Mouse (Mus musculus) heart, embryonic 14.5 days (tissue): Measurements from ENCODE around the gene Exo1. TPM values are rescaled to one million over a fixed set of nuclear protein-coding genes. Genes with fewer than 3 reads are reported as not detected.

Experiments
- ATAC-seq: fragments of 200-750 bp; cut with Nextera tagmentation; 2 replicates; pipeline ENCODE4 v1.8.0; 2017; ENCODE audit warnings: low read depth, moderate TSS enrichment; ENCODE audit not compliant: insufficient number of reproducible peaks, insufficient read depth, low FRiP score
- H3K27ac ChIP-seq, 2 experiments: fragments of 200-500 bp in 1 of 2; fragments of 300-500 bp in 1 of 2; sonication (generic) in 1 of 2; replicated peaks in 1 of 2; 2 replicates each; pipeline ENCODE4 v1.5.1; 2012 to 2014; ENCODE audit warnings: low read depth in 2 of 2, low read length in 2 of 2, control low read depth in 1 of 2, mild to moderate bottlenecking in 1 of 2, mixed read lengths in 1 of 2; ENCODE audit not compliant: control insufficient read depth in 1 of 2, insufficient read depth in 1 of 2
- H3K27me3 ChIP-seq: fragments of 300-500 bp; sonication (generic); 2 replicates; pipeline ENCODE4 v1.6.1; 2014; ENCODE audit warnings: mild to moderate bottlenecking, low read length, control low read depth; ENCODE audit not compliant: control insufficient read depth, insufficient read depth
- H3K36me3 ChIP-seq: fragments of 300-500 bp; sonication (generic); 2 replicates; pipeline ENCODE4 v1.6.1; 2014; ENCODE audit warnings: mild to moderate bottlenecking, control low read depth, low read length, mixed read lengths; ENCODE audit not compliant: control insufficient read depth, insufficient read depth
- H3K4me1 ChIP-seq, 2 experiments: fragments of 200-500 bp in 1 of 2; fragments of 300-500 bp in 1 of 2; sonication (generic) in 1 of 2; 2 replicates each; pipeline ENCODE4 v1.6.1; 2012 to 2014; ENCODE audit warnings: low read length in 2 of 2, control low read depth in 1 of 2, mixed read lengths in 1 of 2; ENCODE audit not compliant: control insufficient read depth in 2 of 2, insufficient read depth in 2 of 2
- H3K4me2 ChIP-seq: fragments of 300-500 bp; sonication (generic); 2 replicates; pipeline ENCODE4 v1.6.1; 2014; ENCODE audit warnings: mild to moderate bottlenecking, low read length
- H3K4me3 ChIP-seq, 2 experiments: fragments of 200-500 bp in 1 of 2; fragments of 300-500 bp in 1 of 2; sonication (generic) in 1 of 2; 2 replicates each; pipeline ENCODE4 v1.5.1; 2012 to 2014; ENCODE audit warnings: low read length in 2 of 2, mild to moderate bottlenecking in 2 of 2, control low read depth in 1 of 2, low read depth in 1 of 2, moderate library complexity in 1 of 2; ENCODE audit not compliant: control insufficient read depth in 1 of 2, insufficient read depth in 1 of 2
- H3K9ac ChIP-seq: fragments of 300-500 bp; sonication (generic); 2 replicates; pipeline ENCODE4 v1.6.1; 2014; ENCODE audit warnings: mild to moderate bottlenecking, low read length
- H3K9me3 ChIP-seq: fragments of 300-500 bp; sonication (generic); 2 replicates; pipeline ENCODE4 v1.6.1; 2016; ENCODE audit warnings: low read length, control low read depth; ENCODE audit not compliant: control insufficient read depth
- WGBS: fragments of 180-500 bp; shearing (Covaris S2); extraction: QIAGEN DNeasy Blood & Tissue Kit; methylation state at CpG from one replicate; pipeline ENCODE4 v1.1.7; 2014; 5-methylcytosine and 5-hydroxymethylcytosine counted together
- polyA plus RNA-seq: library from polyadenylated mRNA; unstranded; fragments of >200 nt; fragmentation: Nextera tagmentation; extraction: Ambion mirVana; gene quantifications from 2 replicates; pipeline ENCODE4 v1.2.1, GENCODE M21; 2014

The Exo1 gene
- polyA plus RNA-seq, 1 experiment from 2014 or later, result 25.7 TPM

DNA sequence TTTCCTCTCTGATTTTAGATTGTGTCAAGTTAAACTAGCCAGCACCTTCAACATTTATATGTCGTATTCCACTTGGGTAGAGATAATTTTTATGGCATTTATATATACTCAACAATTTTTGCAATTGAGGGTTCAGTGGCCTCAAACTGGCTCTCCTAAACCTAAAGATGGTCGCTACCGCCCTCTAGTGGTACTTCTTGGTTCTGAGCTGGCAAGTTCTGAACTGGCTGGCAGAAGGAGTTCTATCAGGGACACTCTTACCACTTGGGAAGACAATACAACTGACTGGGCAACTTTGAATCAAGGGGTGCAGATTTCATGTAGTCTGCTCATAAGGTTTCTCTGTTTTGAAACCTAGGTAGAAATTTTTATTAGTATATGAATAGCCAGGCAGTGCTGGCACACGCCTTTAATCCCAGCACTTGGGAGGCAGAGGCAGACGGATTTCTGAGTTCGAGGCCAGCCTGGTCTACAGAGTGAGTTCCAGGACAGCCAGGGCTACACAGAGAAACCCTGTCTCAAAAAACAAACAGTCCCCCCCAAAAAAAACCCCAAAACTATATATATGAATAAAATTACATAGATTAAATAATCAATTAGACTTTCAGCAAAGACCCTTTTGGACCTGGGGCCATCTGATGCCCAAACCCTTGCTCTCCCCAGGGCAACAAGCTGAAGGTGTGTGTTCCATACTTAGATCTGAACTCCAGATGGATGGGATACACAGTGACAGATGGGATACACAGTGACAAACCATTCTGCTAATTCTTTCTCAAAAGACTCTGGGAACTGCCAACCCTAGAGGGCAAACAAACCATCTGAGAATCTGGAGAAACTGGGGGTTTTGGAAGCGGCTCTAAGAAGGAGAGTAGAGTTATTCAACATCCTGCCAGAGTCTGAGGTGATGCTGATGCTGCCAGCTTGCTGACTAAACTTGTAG, 43.7 kb downstream of the Exo1 start:
- Histone ChIP-seq H3K4me1 (no peaks in the 10 kb centered on the region), H3K27ac (no peak overlapping the region), H3K4me3 (no peak overlapping the region), H3K9ac (no peak overlapping the region), H3K36me3 (no peaks in the 10 kb centered on the region), H3K4me2 (no peak overlapping the region), H3K9me3 (no peaks in the 10 kb centered on the region), H3K27me3 (no peaks in the 10 kb centered on the region)
- ATAC-seq, result no peak
- WGBS, result 45% methylated on average over 7 of the region's 7 CpGs

DNA sequence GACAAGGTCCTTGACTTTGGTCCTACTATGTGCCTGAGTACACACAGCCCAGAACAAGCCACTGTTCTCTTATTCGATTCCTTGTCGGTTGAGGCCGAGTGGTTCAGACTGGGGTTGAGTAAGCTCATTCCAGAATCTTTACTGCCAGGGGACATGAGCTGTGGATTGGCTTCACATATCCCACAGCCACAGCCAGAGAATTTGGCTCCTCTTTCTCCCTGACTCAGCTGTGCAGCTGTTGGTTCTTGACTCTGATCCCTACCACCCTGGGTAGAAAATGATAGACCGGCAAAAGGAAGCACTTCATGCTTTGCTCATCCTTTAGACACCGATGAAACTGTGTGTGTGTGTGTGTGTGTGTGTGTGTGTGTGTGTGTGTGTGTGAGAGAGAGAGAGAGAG, 51.0 kb downstream of the Exo1 start:
- 90% methylated on average over 5 of the region's 5 CpGs for WGBS
- no peak overlapping the region for H3K9ac ChIP-seq

GRCm38 (mm10) chr1:175936282-175936737, 55.9 kb downstream of the Exo1 start:
- Histone ChIP-seq H3K9me3 (no peaks in the 10 kb centered on the region), H3K9ac (peak overlapping the region; percentile 51; the same call in 1 of the 2 replicates), H3K27ac (no peak overlapping the region), H3K36me3 (no peaks in the 10 kb centered on the region), H3K4me3 (peak overlapping the region in 1 of 2 experiments; percentile 39; a peak in 1 of 4 replicates), H3K4me2 (peak overlapping the region; percentile 56), H3K4me1 (no peaks in the 10 kb centered on the region), H3K27me3 (peaks cover 3% of the 10 kb centered on the region; the same call in 1 of the 2 replicates)
- ATAC-seq, result no peak
- WGBS, result 7% methylated on average over 11 of the region's 11 CpGs

More for the DNA sequence above, 51.0 kb downstream of the Exo1 start:
- ATAC-seq, result no peak
- H3K9me3 ChIP-seq, result no peaks in the 10 kb centered on the region
- H3K27me3 ChIP-seq, result peaks cover 3% of the 10 kb centered on the region; the same call in 1 of the 2 replicates
- H3K27ac ChIP-seq, result no peak overlapping the region
- no peaks in the 10 kb centered on the region for H3K36me3 ChIP-seq
- peaks cover 0 to 4% of the 10 kb centered on the region in 2 experiments; a peak in 1 of 4 replicates for H3K4me1 ChIP-seq
- no peak overlapping the region for H3K4me3 ChIP-seq
- no peak overlapping the region for H3K4me2 ChIP-seq

DNA sequence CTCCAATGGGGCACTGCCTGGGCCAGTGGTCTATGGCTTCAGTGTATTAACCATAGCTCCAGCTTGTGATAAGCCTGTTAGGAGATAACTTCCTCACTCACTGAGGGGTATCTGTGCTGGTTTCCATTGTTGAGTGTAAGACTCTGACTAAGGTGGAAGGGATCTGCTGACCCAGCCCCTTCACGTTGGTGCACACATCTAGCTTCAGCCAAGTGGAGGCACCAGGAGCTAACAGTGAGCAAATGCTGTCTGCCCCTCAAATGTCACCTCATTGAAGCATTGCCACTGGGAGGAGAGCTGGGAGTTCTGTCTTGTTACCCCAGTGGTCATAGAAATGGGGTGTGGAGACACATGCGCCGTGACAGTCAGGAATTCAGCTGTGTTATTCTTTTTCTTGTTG, 58.4 kb downstream of the Exo1 start:
- no peak overlapping the region for H3K4me2 ChIP-seq
- no peak overlapping the region for H3K9ac ChIP-seq
- no peak overlapping the region for H3K27ac ChIP-seq
- 82% methylated on average over 3 of the region's 3 CpGs for WGBS
- H3K4me3 ChIP-seq, result no peak overlapping the region
- no peaks in the 10 kb centered on the region for H3K4me1 ChIP-seq
- H3K27me3 ChIP-seq, result peaks cover 3% of the 10 kb centered on the region; the same call in 1 of the 2 replicates
- no peaks in the 10 kb centered on the region for H3K36me3 ChIP-seq
- H3K9me3 ChIP-seq, result no peaks in the 10 kb centered on the region
- ATAC-seq, result no peak

DNA sequence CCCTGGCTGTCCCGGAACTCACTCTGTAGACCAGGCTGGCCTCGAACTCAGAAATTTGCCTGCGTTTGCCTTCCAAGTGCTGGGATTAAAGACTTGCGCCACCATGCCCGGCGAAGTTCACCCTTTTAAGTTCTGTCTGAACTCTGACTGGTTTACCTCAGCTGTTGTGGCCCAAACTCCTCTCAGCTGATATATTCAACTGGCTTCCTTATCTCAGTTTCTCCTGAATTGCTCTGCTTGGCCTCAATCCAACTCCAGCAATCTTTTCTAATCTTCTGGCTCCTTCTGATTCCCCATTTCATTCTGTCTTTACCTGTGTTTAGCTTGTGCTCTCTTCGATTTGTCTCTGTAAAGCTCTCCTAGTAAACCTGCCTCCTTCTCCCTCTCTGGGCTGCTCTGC, 62.8 kb downstream of the Exo1 start:
- H3K4me1 ChIP-seq, result no peaks in the 10 kb centered on the region
- H3K9ac ChIP-seq, result no peak overlapping the region
- 78% methylated on average over 7 of the region's 7 CpGs for WGBS
- no peak overlapping the region for H3K4me3 ChIP-seq
- no peak for ATAC-seq
- no peaks in the 10 kb centered on the region for H3K36me3 ChIP-seq
- no peak overlapping the region for H3K4me2 ChIP-seq
- H3K9me3 ChIP-seq, result no peaks in the 10 kb centered on the region; the same call in 1 of the 2 replicates
- no peak overlapping the region for H3K27ac ChIP-seq
- no peaks in the 10 kb centered on the region for H3K27me3 ChIP-seq

DNA sequence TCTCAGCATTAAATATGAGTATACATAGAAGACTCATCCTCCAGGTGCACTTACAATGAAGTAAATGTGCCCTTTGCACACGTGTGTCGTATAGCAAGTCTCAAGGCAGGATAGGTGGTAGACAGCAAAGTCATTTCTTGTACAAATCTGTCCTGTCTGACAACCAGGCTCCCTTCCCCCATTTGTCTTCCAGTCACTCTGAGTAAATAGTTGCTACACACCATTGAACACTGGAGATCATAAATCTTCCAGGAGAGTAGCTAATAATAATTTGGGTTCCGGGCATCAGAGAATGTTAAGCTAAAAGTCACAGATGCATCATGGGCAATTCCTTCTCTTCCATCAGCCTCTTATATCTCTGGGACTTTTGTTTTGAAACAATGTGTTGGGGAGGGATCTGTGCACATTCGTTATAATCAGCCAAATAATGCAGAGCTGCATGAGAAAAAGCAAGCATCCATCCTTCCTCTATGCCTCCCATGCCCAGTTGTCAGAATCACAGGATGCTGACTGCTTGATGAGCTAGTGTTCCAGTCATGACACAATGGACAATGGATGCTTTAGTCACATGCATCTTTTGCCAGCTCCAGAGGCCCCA, 66.4 kb downstream of the Exo1 start:
- H3K27me3 ChIP-seq, result no peaks in the 10 kb centered on the region
- ATAC-seq, result no peak
- H3K27ac ChIP-seq, result no peak overlapping the region
- H3K9me3 ChIP-seq, result no peaks in the 10 kb centered on the region; the same call in 1 of the 2 replicates
- H3K4me3 ChIP-seq, result no peak overlapping the region
- H3K9ac ChIP-seq, result no peak overlapping the region
- H3K4me2 ChIP-seq, result no peak overlapping the region
- WGBS, result 75% methylated on average over 4 of the region's 4 CpGs
- no peaks in the 10 kb centered on the region for H3K4me1 ChIP-seq
- no peaks in the 10 kb centered on the region for H3K36me3 ChIP-seq

GRCm38 (mm10) chr1:175950421-175950820, 70.0 kb downstream of the Exo1 start:
- H3K9ac ChIP-seq, result no peak overlapping the region

More at GRCm38 (mm10) chr1:175950421-175950820, 70.0 kb downstream of the Exo1 start:
- Histone ChIP-seq H3K27ac (no peak overlapping the region), H3K27me3 (no peaks in the 10 kb centered on the region), H3K36me3 (no peaks in the 10 kb centered on the region), H3K9me3 (no peaks in the 10 kb centered on the region; the same call in 1 of the 2 replicates), H3K4me2 (no peak overlapping the region), H3K4me1 (no peaks in the 10 kb centered on the region), H3K4me3 (no peak overlapping the region)
- WGBS, result 83% methylated on average over 3 of the region's 3 CpGs
- ATAC-seq, result no peak
